Mouse (Mus musculus) gastrocnemius, adult 8-10 months (tissue): ENCODE measurements at regions not wholly inside any gene's neighbourhood (a gene's known extent, or its start where the extent isn't known, plus 50 kb on each side); places are given as distances from the start of the nearest gene placed in this dataset.

Source experiments
- DNase-seq, 2 experiments: peaks; one replicate each; pipeline ENCODE4 v3.0.0; 2022; ENCODE audit warnings: low spot score in 2 of 2

- DNase-seq: no peak
These were observed 96.1 kb upstream of the Snap25 start for GRCm38 (mm10) chr2:136617138-136617537.

GRCm38 (mm10) chr2:136618114-136618513 lies 95.1 kb upstream of the Snap25 start:
- DNase-seq: no peak

DNA sequence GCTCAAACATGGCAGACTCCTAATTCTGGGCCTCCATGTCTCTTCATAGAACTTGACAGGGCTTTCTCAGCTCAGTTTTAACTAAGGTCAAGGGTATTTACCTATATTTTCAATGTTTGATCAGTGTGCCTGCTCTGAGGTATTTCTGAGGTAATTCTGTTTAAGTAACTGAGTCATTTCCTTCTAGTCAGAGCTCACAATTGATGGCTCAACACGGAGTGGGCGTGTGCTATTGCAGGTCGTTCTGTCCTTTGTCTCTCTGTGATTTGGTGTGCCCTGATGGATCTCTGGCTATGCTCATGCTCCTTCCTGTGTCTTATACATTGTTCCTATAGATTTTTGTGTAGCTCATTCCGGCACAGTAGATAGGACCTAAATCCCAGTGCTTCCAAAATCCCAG lies 92.9 kb upstream of the Snap25 start:
- DNase-seq: no peak

DNA sequence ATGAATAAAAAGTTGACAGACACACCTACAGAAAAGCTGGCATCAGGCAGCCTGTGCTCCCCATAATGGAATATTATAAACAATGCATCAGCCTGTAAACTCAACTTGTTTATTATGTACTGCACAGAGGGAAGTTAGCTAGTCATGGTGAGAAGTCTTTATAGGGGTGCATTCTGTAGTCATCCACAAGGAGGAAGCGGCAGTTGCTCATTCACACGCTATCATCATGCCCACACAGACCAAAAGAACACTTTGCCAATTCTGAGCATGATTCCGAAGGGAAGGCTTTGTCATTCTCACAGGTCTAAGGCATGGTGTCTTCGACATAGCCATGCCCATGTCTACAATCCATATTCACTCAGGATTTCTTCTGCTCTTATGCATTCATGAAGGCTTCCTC lies 92.3 kb upstream of the Snap25 start:
- no peak for DNase-seq

GRCm38 (mm10) chr2:136623808-136624489 lies 89.3 kb upstream of the Snap25 start:
- no peak for DNase-seq

DNA sequence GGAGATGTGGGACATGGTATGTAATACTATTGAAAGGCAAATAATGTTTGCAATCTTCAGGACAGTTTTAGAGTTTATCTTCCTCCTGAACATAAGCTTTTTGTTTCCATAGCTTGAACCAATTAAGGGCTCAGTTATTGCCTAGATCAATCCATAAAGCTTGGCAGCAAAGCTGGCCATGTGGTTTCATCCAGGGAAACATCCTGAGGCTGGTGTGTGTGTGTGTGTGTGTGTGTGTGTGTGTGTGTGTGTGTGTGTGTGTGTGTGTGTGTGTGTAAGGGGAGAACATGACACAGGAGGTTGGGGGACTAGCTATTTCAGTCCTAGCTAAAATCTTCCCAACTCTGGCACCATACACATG lies 88.8 kb upstream of the Snap25 start:
- no peak for DNase-seq

- no peak for DNase-seq
These were observed 66.3 kb upstream of the Snap25 start for GRCm38 (mm10) chr2:136646917-136647316.

GRCm38 (mm10) chr2:136648606-136649005 lies 64.6 kb upstream of the Snap25 start:
- DNase-seq: peak in 1 of 2 experiments; percentile 4

DNA sequence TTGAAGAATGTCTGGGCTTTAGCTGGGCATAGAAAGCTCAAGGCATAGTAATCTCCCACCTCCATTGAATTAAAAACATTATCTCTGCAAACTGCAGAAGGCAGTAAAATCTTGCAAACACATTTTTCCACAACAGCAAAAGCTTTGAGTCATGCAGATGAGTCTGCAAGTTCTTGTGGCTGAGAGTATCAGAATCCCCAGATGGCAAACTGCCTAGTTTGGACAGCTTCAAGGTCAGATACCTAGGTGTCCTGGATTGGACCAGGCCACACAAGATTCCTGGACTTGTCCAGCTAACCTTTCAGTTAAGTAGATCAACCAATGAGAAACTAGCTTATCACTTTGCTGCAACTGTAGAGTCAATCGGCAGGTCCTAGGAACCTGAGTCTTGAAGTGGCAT lies 62.5 kb upstream of the Snap25 start:
- no peak for DNase-seq

DNA sequence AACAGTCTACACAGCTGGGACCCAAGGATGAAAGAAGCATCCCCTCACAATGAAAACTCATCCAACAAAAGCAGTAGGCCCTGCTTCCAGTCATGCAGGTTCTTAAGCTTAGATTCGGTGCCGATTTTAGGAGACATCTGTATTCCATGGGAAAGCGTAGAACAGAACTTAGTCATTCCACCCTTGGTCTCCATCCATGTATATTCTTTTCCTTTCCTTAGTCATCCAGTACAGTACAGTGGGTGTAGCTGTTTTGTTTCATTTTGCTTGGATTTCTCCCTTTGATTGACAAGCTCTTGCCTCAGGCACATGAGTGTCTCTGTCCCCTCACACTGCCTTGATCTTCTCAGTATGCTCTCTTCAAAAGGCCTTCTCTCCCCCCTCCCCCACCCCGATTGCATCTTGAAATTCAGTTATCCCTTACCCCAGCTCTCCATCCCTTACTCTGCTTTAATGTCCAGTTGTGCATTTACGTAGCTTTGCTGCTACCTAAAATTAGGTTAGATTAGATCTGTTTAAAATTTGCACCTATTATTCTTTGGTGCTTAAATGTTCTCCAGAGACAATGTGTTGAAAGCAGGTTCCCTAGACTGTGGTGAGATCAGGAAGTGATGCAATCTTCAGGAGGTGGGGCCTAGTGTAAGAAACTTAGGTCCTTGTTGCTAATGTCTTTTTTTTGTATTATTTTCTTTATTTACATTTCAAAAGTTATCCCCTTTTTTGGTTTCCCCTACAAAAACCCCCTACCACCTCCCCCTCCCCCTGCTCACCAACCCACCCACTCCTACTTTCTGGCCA lies 60.8 kb upstream of the Snap25 start:
- no peak for DNase-seq
